Mouse (Mus musculus) kidney, postnatal 10 days (tissue): ENCODE measurements around the gene Sult3a1.
"Not testable (repeated sequence)": the region's sequence is repeated elsewhere in the genome, so short reads cannot be mapped to it uniquely, and the experiment has no call there.

Source experiments
- DNase-seq: peaks from one replicate; pipeline ENCODE4 v3.0.0; 2021; ENCODE audit warnings: mixed read lengths

The Sult3a1 gene

DNA sequence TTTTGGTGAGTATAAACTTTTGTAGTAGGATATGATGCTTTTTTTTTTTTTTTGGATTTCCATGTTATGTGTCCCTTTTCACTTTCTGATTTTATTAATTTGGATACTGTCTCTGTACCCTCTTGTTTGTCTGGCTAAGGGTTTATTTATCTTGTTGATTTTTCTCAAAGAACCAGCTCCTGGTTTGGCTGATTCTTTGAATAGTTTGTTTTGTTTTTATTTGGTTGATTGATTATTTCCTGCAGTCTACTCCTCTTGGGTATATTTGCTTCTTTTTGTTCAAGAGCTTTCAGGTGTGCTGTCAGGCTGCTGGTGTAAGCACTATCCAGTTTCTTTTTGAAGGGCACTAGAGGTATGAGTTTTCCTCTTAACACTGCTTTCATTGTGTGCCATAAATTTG lies at the start of gene Sult3a1:
Sult3a1 (plus strand) TSS at position 301 of the 400 bp plus-strand sequence.
- no peak for DNase-seq

DNA sequence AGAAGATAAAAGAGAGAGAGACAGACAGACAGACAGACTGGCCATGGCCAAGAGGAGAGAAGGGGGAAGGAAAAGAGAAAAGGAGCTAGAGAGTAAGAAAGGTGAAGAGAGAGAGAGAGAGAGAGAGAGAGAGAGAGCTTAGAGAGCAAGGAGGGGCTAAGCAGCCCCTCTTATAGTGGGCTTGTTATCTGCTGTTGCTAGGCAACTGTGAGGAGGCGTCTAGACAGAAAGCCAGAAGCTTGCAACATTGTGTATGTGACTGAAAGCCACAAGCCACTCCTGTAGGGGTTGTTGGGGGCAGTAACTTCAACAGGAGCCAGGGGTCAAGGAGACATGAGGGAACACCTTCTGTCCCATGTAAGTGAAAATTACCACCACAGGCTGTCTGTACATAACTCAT lies 45.7 kb upstream of the Sult3a1 start:
- no peak for DNase-seq

DNA sequence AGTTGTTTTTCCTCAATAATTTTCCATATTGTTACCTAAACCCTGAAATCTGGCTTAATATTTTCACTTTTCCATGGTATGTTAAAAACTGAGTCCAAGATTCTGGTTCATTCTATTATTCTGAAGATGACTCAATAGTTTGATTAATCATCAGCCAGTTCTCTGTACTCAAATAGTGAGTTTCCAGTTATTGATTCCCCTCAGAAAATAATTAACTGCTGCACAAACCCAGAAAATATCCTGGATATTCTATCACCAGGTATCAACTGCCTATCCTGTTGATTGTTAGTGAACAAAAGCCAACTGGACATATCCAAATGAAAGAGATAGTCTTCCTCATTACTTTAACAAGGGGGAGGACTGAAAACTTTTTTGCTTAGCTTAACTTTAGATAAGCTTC lies 43.3 kb upstream of the Sult3a1 start:
- no peak for DNase-seq

GRCm38 (mm10) chr10:33816923-33817322 lies 40.6 kb upstream of the Sult3a1 start:
- no peak for DNase-seq

GRCm38 (mm10) chr10:33820892-33821291 lies 36.6 kb upstream of the Sult3a1 start:
- no peak for DNase-seq

DNA sequence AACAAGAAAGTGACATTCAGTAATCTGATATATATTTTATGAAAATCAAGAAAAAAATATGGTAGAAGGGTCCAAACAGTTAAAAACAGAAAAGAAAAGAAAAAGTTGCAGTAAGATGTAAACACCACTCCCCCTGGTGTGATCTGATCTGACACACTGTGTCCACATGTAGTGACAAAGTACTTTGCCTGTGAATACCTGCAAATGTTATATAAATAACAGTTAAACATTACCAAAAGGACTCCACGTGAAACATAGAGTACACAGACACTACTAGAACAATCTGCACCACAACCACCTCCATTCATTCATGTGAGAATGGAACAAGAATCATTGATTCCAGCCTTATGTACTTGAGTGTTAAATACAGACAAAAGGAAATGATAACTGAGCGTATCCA lies 8.5 kb downstream of the Sult3a1 start:
- DNase-seq: no peak

DNA sequence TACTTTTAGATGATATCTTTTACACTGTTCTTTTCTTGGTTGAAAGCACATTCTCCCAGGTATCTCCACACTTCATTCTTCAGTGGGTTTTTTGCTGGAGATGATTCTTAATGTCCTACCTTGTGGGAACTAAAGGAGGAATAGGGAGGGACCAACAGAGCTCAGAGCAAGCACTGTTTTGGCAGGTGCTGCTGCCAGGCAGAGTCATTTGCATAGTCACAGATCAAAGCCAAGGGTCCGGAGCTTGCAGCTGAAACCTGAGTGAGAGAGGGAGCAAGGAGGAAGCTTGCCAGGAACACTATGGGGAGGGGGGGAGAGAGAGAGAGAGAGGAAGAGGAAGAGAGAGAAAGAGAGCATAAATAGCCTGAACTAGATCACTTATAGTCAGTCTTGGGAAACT lies 12.9 kb downstream of the Sult3a1 start:
- no peak for DNase-seq

DNA sequence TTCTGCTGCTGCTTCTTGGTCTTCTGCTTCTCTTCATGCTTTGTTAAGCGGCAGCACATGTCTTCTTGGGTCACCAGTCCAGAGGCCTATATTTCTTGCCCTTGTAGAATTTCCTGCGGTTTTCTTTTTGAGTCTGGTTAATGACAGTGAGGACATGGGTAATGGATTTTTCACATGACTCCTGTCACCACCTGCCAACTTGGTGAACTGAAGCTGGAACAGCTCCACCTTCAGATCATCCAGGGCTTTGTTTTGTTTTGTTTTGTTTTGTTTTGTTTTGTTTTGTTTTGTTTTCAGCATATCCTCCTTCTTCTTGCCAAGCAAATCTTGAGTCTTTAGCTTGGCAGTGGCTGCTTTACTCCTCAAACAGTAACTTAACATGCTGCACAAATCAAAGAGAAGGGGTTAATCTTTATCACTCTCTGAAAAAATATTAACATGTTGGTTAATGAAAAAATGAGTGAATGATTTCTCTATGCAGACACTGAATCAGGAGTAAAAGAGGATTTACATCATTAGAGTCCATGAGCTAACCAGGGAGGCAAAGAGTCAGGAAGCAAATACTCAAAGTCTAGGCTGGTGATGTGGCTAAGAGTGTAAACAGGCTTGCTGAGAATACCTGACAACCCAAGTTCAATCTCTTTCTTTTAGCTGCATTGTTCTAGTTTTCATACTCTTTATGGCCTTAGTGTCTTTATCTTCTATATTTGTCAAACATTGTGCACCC lies 15.3 kb downstream of the Sult3a1 start:
- no peak for DNase-seq

GRCm38 (mm10) chr10:33882411-33882810 lies 24.9 kb downstream of the Sult3a1 start:
- DNase-seq: not testable (repeated sequence)

GRCm38 (mm10) chr10:33901520-33901919 lies 44.0 kb downstream of the Sult3a1 start:
- DNase-seq: not testable (repeated sequence)

- DNase-seq: peak; percentile 48
Observed at GRCm38 (mm10) chr10:33904530-33905481, 47.3 kb downstream of the Sult3a1 start, which contains the start of gene Rsph4a. Gene Rsph4a (plus strand): TSS chr10:33905111.

GRCm38 (mm10) chr10:33905489-33905888 lies 48.0 kb downstream of the Sult3a1 start:
- DNase-seq: no peak
